Mouse (Mus musculus): ENCODE measurements around the gene Ebp. TPM values are rescaled to one million over a fixed set of nuclear protein-coding genes. Genes with fewer than 3 reads are reported as not detected.

The Ebp gene
- 19.7 and 25.5 TPM in 2 replicates for polyA plus RNA-seq (2015; fragmentation: Nextera tagmentation; extraction: Ambion mirVana)

DNA sequence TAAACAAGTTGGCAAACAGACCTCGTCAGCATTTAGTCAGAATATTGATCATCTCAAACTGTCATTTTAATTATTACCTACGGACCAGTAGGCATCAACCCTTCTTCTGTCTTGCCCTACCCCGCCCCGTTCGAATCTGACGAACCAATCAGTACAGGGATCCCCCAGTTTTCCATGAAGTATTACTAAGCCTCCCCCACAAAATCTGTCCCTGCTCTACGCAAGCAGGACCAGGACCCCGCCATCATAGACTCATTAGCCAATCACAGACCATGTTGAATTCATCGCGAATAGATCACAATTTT is at the start of gene Ebp:
Ebp (minus strand) TSS at position 94 of the 305 bp plus-strand sequence.
- Histone ChIP-seq H3K27me3 (replicated peaks; ENCODE audit: control insufficient read depth, insufficient read depth, low read length) (no peaks in the 10 kb centered on the region), H3K9me3 (ENCODE audit: control insufficient read depth, low read length) (no peaks in the 10 kb centered on the region), H3K4me2 (ENCODE audit: low read length) (peak within 1 kb of the TSS; percentile 62), H3K9ac (replicated peaks; ENCODE audit: low read depth, low read length) (peak within 1 kb of the TSS; percentile 61), H3K36me3 (ENCODE audit: control insufficient read depth, insufficient read depth) (no peaks in the 10 kb centered on the region), H3K4me1 (replicated peaks; ENCODE audit: control insufficient read depth, insufficient read depth, low read length) (peaks cover 6% of the 10 kb centered on the region), H3K4me3 (replicated peaks; ENCODE audit: low read length) (peak within 1 kb of the TSS; percentile 53), H3K27ac (ENCODE audit: low read length) (peak within 1 kb of the TSS; percentile 35)
- WGBS = 20% methylated on average over 10 of the region's 10 CpGs
- ATAC-seq = peak; percentile 57

DNA sequence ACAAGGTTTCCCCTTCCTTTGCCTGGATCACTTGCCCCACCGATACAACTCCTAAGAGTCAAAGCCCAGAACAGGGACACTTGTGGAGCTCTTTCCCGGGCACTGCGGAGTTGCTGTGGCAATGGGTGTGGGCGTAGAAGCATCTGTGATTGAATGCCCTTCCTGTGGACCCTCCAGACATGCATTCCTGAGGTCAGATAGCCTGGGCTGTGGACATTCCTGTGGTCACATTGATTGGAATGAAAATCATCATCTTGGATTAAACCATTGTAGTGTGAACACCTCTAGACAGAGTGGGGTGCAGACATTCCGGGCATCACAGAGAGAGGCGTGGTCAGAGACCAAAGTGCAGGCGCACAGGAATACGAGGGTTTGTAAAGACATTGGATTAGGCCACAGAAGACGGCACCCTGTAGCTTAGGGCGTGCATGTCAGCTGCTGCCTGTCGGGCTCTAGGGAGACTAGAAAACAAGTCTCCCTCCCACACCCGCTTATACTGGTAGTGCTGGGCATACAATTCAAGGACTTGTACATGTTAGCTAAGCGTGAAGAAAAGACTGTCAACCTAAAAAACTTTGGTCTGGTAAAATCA is 45.6 kb upstream of the Ebp start:
- Histone ChIP-seq H3K9me3 (ENCODE audit: control insufficient read depth, low read length) (no peaks in the 10 kb centered on the region), H3K4me3 (replicated peaks; ENCODE audit: low read length) (no peak overlapping the region), H3K27me3 (replicated peaks; ENCODE audit: control insufficient read depth, insufficient read depth, low read length) (no peaks in the 10 kb centered on the region), H3K9ac (replicated peaks; ENCODE audit: low read depth, low read length) (no peak overlapping the region), H3K4me1 (replicated peaks; ENCODE audit: control insufficient read depth, insufficient read depth, low read length) (no peaks in the 10 kb centered on the region), H3K36me3 (ENCODE audit: control insufficient read depth, insufficient read depth) (no peaks in the 10 kb centered on the region), H3K4me2 (ENCODE audit: low read length) (no peak overlapping the region), H3K27ac (ENCODE audit: low read length) (no peak overlapping the region)
- 75% methylated on average over 13 of the region's 13 CpGs for WGBS
- no peak for ATAC-seq

DNA sequence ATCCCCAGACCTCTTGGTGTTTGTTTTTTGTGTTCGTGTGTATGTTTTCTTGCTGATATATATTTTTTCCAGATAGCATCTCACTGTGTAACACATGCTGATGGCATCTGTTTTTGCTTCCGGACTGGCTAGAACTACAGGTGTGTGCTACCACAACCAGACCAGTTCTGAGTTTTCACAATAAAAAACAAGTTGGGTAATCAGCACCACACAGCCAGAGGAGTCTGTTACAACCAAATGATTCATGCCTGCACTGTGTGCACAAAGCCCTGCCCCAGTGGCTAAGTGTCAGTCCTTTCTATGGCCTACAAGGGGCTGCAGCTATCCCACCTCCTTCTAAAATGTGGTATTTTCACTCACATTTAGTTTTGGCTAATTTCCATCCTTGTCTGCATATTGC is 43.4 kb upstream of the Ebp start:
- Histone ChIP-seq H3K4me2 (ENCODE audit: low read length) (no peak overlapping the region), H3K4me1 (replicated peaks; ENCODE audit: control insufficient read depth, insufficient read depth, low read length) (no peaks in the 10 kb centered on the region), H3K9ac (replicated peaks; ENCODE audit: low read depth, low read length) (no peak overlapping the region), H3K4me3 (replicated peaks; ENCODE audit: low read length) (no peak overlapping the region), H3K36me3 (ENCODE audit: control insufficient read depth, insufficient read depth) (no peaks in the 10 kb centered on the region), H3K27me3 (replicated peaks; ENCODE audit: control insufficient read depth, insufficient read depth, low read length) (no peaks in the 10 kb centered on the region), H3K27ac (ENCODE audit: low read length) (no peak overlapping the region), H3K9me3 (ENCODE audit: control insufficient read depth, low read length) (no peaks in the 10 kb centered on the region)
- ATAC-seq = no peak
- WGBS = 84% methylated on average over 2 of the region's 2 CpGs

DNA sequence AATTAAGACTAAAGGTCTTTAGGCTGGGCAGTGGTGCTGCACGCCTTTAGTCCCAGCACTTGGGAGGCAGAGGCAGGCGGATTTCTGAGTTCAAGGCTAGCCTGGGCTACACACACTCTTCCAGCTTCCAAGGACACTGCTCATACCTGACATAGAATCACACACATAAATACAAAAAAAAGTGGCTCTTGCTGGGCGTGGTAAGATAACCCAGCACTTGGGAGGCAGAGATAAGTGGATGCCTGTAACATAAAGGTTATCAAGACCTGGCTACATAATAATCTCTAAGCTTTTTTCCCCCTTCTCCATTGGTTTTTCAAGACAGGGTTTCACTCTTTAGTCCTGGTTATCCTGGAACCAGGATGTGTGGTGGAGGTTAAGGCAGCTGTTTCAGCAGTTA is 40.3 kb upstream of the Ebp start:
- Histone ChIP-seq H3K4me2 (ENCODE audit: low read length) (no peak overlapping the region), H3K9me3 (ENCODE audit: control insufficient read depth, low read length) (no peaks in the 10 kb centered on the region; the same call in 1 of the 2 replicates), H3K9ac (replicated peaks; ENCODE audit: low read depth, low read length) (no peak overlapping the region), H3K36me3 (ENCODE audit: control insufficient read depth, insufficient read depth) (no peaks in the 10 kb centered on the region), H3K4me1 (replicated peaks; ENCODE audit: control insufficient read depth, insufficient read depth, low read length) (no peaks in the 10 kb centered on the region), H3K27ac (ENCODE audit: low read length) (no peak overlapping the region), H3K4me3 (replicated peaks; ENCODE audit: low read length) (no peak overlapping the region), H3K27me3 (replicated peaks; ENCODE audit: control insufficient read depth, insufficient read depth, low read length) (no peaks in the 10 kb centered on the region)
- no peak for ATAC-seq
- WGBS = 75% methylated on average over 3 of the region's 3 CpGs

DNA sequence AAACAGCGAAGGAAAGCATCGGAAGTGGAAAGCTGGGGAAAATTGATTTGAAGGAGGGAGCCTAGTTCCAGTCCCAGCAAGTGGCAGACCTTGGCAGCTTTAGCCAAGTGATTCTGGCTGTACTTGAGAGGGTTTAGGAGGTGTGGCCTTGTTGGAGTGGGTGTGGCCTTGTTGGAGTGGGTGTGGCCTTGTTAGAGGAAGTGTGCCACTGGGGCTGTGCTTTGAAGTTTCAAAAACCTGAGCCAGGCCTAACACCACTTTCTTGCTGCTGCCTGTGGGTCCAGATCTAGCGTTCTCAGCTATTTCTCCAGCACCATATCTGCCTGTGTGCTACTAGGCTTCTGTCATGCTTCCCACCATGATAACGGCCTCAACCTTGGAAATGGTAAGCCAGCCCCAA is 37.0 kb upstream of the Ebp start:
- no peak overlapping the region for H3K9ac ChIP-seq (replicated peaks; ENCODE audit: low read depth, low read length)
- H3K4me2 ChIP-seq (ENCODE audit: low read length) = no peak overlapping the region
- no peak overlapping the region for H3K4me3 ChIP-seq (replicated peaks; ENCODE audit: low read length)
- no peak for ATAC-seq
- 73% methylated on average over 4 of the region's 4 CpGs for WGBS
- no peaks in the 10 kb centered on the region for H3K4me1 ChIP-seq (replicated peaks; ENCODE audit: control insufficient read depth, insufficient read depth, low read length)
- H3K27me3 ChIP-seq (replicated peaks; ENCODE audit: control insufficient read depth, insufficient read depth, low read length) = no peaks in the 10 kb centered on the region
- no peaks in the 10 kb centered on the region; the same call in 1 of the 2 replicates for H3K9me3 ChIP-seq (ENCODE audit: control insufficient read depth, low read length)
- no peaks in the 10 kb centered on the region for H3K36me3 ChIP-seq (ENCODE audit: control insufficient read depth, insufficient read depth)
- no peak overlapping the region for H3K27ac ChIP-seq (ENCODE audit: low read length)

DNA sequence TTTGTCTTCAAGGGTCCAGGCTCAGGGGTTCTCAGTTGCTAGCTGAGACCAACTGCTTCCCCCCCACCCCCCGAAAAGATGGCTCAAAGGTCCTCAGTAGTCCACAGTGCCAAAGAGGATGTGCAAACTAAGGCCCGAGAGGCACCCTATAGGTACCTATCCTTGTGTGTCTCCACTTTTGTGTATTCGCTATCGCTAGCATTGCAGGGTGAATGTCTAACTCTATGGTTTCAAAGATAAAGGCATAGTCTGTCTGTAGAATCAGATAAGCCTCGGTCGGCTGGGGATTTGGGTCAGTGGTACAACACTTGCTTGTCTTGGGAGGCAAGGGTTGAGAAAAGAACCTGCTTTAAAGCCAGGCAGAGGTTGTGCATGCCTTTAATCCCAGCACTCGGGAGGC is 30.2 kb upstream of the Ebp start:
- Histone ChIP-seq H3K27ac (ENCODE audit: low read length) (no peak overlapping the region), H3K9ac (replicated peaks; ENCODE audit: low read depth, low read length) (no peak overlapping the region), H3K4me2 (ENCODE audit: low read length) (no peak overlapping the region), H3K9me3 (ENCODE audit: control insufficient read depth, low read length) (no peaks in the 10 kb centered on the region), H3K36me3 (ENCODE audit: control insufficient read depth, insufficient read depth) (no peaks in the 10 kb centered on the region), H3K27me3 (replicated peaks; ENCODE audit: control insufficient read depth, insufficient read depth, low read length) (no peaks in the 10 kb centered on the region), H3K4me3 (replicated peaks; ENCODE audit: low read length) (no peak overlapping the region), H3K4me1 (replicated peaks; ENCODE audit: control insufficient read depth, insufficient read depth, low read length) (no peaks in the 10 kb centered on the region)
- no peak for ATAC-seq
- 90% methylated on average over 7 of the region's 7 CpGs for WGBS

DNA sequence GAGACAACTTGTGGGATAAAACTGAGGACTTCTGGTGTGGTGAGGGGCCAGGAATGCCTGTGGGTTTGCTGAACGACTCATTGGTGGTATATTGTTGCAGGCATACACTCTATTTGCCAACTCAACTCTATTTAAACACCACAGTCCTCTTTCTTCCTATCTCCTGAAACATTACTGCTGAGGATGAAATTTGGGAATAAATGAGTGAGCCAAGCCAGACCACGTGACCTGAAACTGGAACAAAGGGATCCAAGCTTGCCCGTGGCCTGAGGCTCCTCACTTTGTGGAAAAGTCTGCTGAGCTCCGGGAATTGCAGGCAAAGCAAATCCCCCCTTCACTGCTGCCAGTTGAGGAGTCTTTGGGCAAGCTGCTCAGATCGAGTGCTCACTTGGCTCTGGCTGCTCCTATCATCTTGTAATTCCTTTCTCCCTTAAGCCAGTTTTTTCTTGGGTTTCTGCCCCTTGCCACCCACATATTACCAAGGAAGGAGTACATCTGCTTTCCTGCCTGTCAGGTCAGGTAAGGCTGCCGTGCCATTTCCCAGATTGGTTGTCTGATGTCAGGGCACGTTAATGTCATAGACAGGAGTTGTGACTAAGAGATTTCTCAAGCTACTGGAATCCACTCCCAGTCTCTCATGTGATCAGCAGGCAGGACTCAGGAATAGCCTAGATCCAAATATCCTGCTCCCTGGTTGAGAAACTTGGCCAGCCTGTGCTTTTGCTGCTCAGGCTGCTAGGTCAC is 29.5 kb upstream of the Ebp start:
- no peak overlapping the region for H3K27ac ChIP-seq (ENCODE audit: low read length)
- ATAC-seq = no peak

DNA sequence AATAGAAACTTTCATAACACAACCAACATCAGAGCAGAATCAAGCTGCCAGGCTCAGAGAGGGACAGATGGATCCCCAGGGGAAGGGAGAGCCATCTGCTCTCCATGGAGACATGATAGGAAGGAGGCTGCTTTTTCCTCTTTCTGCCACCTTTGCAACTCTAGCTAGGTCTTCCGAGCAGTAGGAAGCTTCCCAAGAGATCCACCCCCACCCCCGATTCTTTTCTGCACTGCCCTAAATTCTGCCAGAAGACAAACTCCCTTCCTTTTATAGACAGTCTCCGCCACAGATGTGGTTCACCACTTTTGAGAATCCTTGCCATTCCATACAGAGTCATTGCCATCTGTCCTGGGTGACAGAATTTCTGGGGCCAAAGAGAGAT is 29.0 kb upstream of the Ebp start:
- H3K4me2 ChIP-seq (ENCODE audit: low read length) = no peak overlapping the region
- H3K27me3 ChIP-seq (replicated peaks; ENCODE audit: control insufficient read depth, insufficient read depth, low read length) = no peaks in the 10 kb centered on the region
- H3K9me3 ChIP-seq (ENCODE audit: control insufficient read depth, low read length) = no peaks in the 10 kb centered on the region
- no peaks in the 10 kb centered on the region for H3K36me3 ChIP-seq (ENCODE audit: control insufficient read depth, insufficient read depth)
- no peaks in the 10 kb centered on the region for H3K4me1 ChIP-seq (replicated peaks; ENCODE audit: control insufficient read depth, insufficient read depth, low read length)
- WGBS = 64% methylated on average over 3 of the region's 3 CpGs
- no peak overlapping the region for H3K4me3 ChIP-seq (replicated peaks; ENCODE audit: low read length)
- ATAC-seq = 0 out of 2 replicates have a peak, but pooled peaks have one; percentile 31
- H3K27ac ChIP-seq (ENCODE audit: low read length) = no peak overlapping the region
- H3K9ac ChIP-seq (replicated peaks; ENCODE audit: low read depth, low read length) = no peak overlapping the region

More for the DNA sequence above, 29.5 kb upstream of the Ebp start:
- Histone ChIP-seq H3K4me2 (ENCODE audit: low read length) (no peak overlapping the region), H3K36me3 (ENCODE audit: control insufficient read depth, insufficient read depth) (no peaks in the 10 kb centered on the region), H3K4me1 (replicated peaks; ENCODE audit: control insufficient read depth, insufficient read depth, low read length) (no peaks in the 10 kb centered on the region), H3K9ac (replicated peaks; ENCODE audit: low read depth, low read length) (no peak overlapping the region), H3K9me3 (ENCODE audit: control insufficient read depth, low read length) (no peaks in the 10 kb centered on the region), H3K27me3 (replicated peaks; ENCODE audit: control insufficient read depth, insufficient read depth, low read length) (no peaks in the 10 kb centered on the region), H3K4me3 (replicated peaks; ENCODE audit: low read length) (no peak overlapping the region)
- 59% methylated on average over 7 of the region's 7 CpGs for WGBS

DNA sequence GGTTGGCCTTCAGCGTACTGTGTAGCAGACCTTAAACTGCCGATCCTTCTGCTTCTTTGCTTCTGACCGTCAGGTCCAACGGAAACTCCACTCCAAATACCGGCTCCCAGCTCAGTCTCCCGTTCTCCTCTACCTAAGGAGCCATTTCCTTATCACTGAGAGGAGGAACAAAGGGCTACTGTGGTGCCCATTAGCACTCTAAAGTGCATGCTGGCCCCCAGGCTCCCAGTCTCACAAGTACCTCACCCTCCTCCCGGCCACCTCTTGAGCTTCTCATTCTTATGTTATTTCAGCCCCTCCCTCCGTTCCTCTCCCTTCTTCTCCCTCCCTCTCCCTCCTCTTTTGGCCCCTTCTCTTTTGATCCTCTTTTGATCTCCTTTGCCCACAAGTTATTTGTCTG is 26.3 kb upstream of the Ebp start:
- 31% methylated on average over 8 of the region's 8 CpGs for WGBS
- Histone ChIP-seq H3K27me3 (replicated peaks; ENCODE audit: control insufficient read depth, insufficient read depth, low read length) (no peaks in the 10 kb centered on the region), H3K4me2 (ENCODE audit: low read length) (no peak overlapping the region), H3K9ac (replicated peaks; ENCODE audit: low read depth, low read length) (no peak overlapping the region), H3K27ac (ENCODE audit: low read length) (no peak overlapping the region), H3K4me3 (replicated peaks; ENCODE audit: low read length) (no peak overlapping the region), H3K36me3 (ENCODE audit: control insufficient read depth, insufficient read depth) (no peaks in the 10 kb centered on the region), H3K9me3 (ENCODE audit: control insufficient read depth, low read length) (no peaks in the 10 kb centered on the region), H3K4me1 (replicated peaks; ENCODE audit: control insufficient read depth, insufficient read depth, low read length) (no peaks in the 10 kb centered on the region)
- no peak for ATAC-seq

All from forebrain, embryonic 16.5 days (tissue).